Mouse (Mus musculus): Measurements from ENCODE around the gene Cwf19l1.
A peak's percentile ranks its signal among the peaks of the same experiment; 100 is the strongest.

The Cwf19l1 gene

GRCm38 (mm10) chr19:44111706-44112105 is 24.0 kb downstream of the Cwf19l1 start:
- peak; percentile 29 for DNase-seq (ENCODE audit: low spot score)

- DNase-seq (ENCODE audit: low spot score), result no peak
These were observed 25.3 kb downstream of the Cwf19l1 start for GRCm38 (mm10) chr19:44110356-44110755.

GRCm38 (mm10) chr19:44108996-44109395 is 26.7 kb downstream of the Cwf19l1 start:
- DNase-seq (ENCODE audit: low spot score), result no peak

GRCm38 (mm10) chr19:44107661-44108521 is 27.8 kb downstream of the Cwf19l1 start:
- DNase-seq (ENCODE audit: low spot score), result no peak

- DNase-seq (ENCODE audit: low spot score), result peak; percentile 98
These were observed 28.6 kb downstream of the Cwf19l1 start, which contains the start of gene Chuk for GRCm38 (mm10) chr19:44106831-44107660. Gene Chuk, minus strand, starts transcription at chr19:44107480.

GRCm38 (mm10) chr19:44104393-44104792 is 31.3 kb downstream of the Cwf19l1 start:
- no peak for DNase-seq (ENCODE audit: low spot score)

- no peak for DNase-seq (ENCODE audit: low spot score)
These were observed 32.7 kb downstream of the Cwf19l1 start for GRCm38 (mm10) chr19:44103001-44103400.

- DNase-seq (ENCODE audit: low spot score), result no peak
These were observed 34.8 kb downstream of the Cwf19l1 start for GRCm38 (mm10) chr19:44100840-44101239.

GRCm38 (mm10) chr19:44086278-44086677 is 49.4 kb downstream of the Cwf19l1 start:
- peak; percentile 41 for DNase-seq (ENCODE audit: low spot score)

- DNase-seq (ENCODE audit: low spot score), result no peak
These were observed 54.8 kb downstream of the Cwf19l1 start for GRCm38 (mm10) chr19:44080920-44081319.

GRCm38 (mm10) chr19:44080023-44080422 is 55.7 kb downstream of the Cwf19l1 start:
- no peak for DNase-seq (ENCODE audit: low spot score)

- no peak for DNase-seq (ENCODE audit: low spot score)
These were observed 58.7 kb downstream of the Cwf19l1 start for GRCm38 (mm10) chr19:44077024-44077423.

GRCm38 (mm10) chr19:44076457-44076856 is 59.2 kb downstream of the Cwf19l1 start:
- DNase-seq (ENCODE audit: low spot score), result peak; percentile 54

GRCm38 (mm10) chr19:44074986-44075385 is 60.7 kb downstream of the Cwf19l1 start:
- no peak for DNase-seq (ENCODE audit: low spot score)

GRCm38 (mm10) chr19:44071166-44071565 is 64.5 kb downstream of the Cwf19l1 start:
- DNase-seq (ENCODE audit: low spot score), result no peak

GRCm38 (mm10) chr19:44069914-44070232 is 65.8 kb downstream of the Cwf19l1 start:
- DNase-seq (ENCODE audit: low spot score), result no peak

GRCm38 (mm10) chr19:44069121-44069913 is 66.4 kb downstream of the Cwf19l1 start, which contains the start of gene Erlin1:
Gene Erlin1, minus strand, starts transcription at chr19:44069785.
- peak; percentile 92 for DNase-seq (ENCODE audit: low spot score)

GRCm38 (mm10) chr19:44068232-44068631 is 67.4 kb downstream of the Cwf19l1 start:
- DNase-seq (ENCODE audit: low spot score), result no peak

- no peak for DNase-seq (ENCODE audit: low spot score)
These were observed 68.2 kb downstream of the Cwf19l1 start for GRCm38 (mm10) chr19:44067323-44068049.

GRCm38 (mm10) chr19:44064734-44065133 is 70.9 kb downstream of the Cwf19l1 start:
- DNase-seq (ENCODE audit: low spot score), result no peak

GRCm38 (mm10) chr19:44063773-44064172 is 71.9 kb downstream of the Cwf19l1 start:
- no peak for DNase-seq (ENCODE audit: low spot score)

All from embryo, embryonic 10 days (tissue).